Mouse (Mus musculus) E14TG2a.4 (cell line): ENCODE measurements at regions not wholly inside any gene's neighbourhood (a gene's known extent, or its start where the extent isn't known, plus 50 kb on each side); places are given as distances from the start of the nearest gene placed in this dataset.

Source experiments
- CTCF ChIP-seq: conservative IDR thresholded peaks from 2 replicates; pipeline ENCODE4 v1.5.1; 2014; ENCODE audit warnings: low read length
- NANOG ChIP-seq: IDR thresholded peaks from 2 replicates; pipeline ENCODE4 v1.6.1; 2014; ENCODE audit warnings: borderline replicate concordance, low read length, mixed read lengths
- POU5F1 ChIP-seq: IDR thresholded peaks from 2 replicates; pipeline ENCODE4 v1.6.1; 2014; ENCODE audit warnings: low read length, borderline replicate concordance

DNA sequence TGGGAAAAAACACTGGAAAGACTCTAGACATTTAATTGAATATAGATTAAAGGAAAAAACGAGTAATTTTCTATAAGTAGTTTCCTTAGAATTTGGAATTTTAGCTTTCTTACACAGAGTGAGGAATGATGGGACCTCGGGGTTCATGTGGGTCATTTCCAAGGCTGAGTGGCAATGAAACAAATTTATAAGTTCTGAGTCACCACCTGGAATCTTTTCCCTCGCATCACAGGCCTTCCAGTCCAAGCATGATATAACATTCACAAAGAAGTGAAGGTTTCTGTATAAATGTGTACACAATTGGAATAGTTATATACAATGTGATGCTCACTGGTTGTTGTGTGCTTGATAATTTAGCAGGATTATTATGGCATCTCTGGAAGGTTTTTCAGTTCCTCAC, 227.3 kb downstream of the Fat4 start:
- TF ChIP-seq CTCF (no peak), POU5F1 (no peak), NANOG (no peak)
